Mouse (Mus musculus): ENCODE results near the gene Zfp697.
"Not testable (repeated sequence)": the region's sequence is repeated elsewhere in the genome, so short reads cannot be mapped to it uniquely, and the experiment has no call there.

The Zfp697 gene

DNA sequence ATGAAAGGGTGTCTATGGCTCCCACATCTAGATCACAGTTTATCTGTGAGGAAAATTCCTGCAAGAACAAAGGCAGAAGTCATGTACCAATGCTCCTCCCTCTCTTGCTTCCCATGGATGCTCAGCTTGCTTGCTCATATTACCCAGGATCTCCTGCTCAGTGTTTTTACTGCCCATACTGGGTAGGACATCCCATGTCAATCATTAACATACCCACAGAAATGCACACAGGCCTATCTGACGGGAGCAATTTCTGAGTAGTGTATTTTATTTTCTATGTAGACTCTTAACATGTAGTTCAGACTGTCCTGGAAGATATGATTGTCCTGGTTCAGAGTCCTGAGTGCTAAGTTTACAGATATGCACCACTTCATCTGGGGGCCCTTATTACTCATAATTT, 142.3 kb downstream of the Zfp697 start:
- not testable (repeated sequence) for DNase-seq

DNA sequence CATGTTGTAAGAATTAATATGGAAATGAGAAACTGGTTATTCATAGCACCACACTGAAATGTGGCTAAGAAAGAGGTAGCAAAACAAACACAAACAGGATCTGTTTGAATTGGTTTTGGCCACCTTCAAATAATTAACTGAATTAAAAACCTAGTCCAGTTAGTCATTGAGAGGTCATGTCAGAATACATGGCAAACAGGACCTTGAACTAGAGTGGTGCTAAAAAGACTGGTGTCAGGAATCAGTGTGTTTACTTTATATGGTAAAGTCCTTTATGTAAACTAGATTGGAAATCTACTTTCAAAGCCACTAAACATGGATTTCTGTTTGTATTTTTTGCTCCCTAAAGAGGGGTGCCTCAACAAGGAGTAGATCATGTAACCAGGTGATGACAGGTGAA, 142.7 kb downstream of the Zfp697 start:
- DNase-seq = not testable (repeated sequence)

DNA sequence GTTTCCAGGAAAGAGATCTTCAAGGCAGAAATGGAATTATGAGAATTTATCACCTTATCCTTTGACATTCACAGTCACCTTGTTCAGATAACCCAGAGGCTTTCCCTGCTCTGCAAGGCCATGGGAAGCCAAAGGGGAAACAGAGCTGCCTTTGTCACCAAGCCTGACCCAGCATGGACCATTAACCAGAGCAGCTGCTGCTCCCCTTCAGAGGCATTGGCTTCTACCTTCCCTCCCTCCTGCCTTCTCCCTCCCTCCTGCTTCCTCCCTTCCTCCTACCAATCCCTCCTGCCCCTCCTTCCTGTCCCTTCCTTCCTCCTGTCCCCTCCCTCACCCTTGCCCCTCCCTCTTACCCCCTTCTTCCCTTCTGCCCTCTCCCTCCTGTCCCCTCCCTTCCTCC, 165.4 kb downstream of the Zfp697 start:
- not testable (repeated sequence) for DNase-seq

DNA sequence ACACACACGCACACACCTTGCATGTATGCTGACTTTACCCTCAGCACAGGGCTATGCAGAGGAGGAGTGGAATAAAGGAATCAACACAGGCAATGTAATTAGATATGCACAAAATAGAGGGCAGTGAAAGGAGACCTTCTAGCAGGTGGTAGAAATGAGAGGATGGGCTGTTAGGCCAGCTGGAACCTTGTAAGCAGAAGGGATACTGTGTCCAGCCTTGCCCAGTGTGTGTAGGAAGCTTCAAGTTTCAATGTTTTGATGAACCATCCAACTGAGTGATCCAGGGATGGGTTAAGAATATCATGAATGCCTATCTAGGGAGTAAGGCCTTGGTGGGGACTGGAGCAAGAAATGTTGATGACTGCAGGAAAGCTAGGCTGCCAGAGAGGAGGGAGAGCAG, 166.2 kb downstream of the Zfp697 start:
- DNase-seq = not testable (repeated sequence)

DNA sequence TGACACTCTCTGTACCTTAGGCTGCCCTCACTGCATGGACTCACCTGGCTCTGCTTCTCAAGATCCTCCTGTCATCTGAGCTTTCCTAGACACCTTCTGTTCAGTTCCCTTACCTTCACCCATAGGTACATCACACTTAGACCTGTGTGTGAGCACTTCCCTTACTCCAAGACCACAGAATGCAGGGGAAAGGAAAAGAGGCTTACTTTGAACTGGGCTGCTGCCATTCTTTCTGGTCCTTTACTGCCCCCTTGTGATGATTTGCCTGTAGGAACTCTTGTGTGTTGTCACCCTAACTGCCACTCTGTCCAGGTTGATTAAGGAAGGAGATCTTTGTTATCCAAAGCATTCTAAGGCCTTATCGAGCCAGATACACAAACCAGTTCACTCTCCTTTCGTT, 168.0 kb downstream of the Zfp697 start:
- DNase-seq = not testable (repeated sequence)

DNA sequence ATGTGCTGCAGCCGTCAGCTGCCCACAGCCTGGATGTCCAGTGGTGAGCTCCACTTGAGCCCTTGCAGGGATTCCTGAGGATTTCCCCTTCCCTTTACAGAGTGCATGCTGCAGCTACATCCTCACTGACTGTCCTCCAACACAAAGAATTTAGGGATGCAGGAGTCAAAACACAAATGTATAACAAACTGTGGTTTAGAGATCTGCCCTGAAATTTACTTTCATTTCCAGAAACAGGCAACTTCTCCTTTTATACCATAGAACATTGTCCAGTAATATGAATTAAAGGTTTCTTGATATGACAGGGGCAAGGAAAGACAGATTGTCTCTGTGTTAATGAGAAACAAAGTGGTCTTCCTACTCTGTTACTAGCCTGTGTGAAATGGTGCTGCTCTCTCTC, 168.6 kb downstream of the Zfp697 start:
- not testable (repeated sequence) for DNase-seq

DNA sequence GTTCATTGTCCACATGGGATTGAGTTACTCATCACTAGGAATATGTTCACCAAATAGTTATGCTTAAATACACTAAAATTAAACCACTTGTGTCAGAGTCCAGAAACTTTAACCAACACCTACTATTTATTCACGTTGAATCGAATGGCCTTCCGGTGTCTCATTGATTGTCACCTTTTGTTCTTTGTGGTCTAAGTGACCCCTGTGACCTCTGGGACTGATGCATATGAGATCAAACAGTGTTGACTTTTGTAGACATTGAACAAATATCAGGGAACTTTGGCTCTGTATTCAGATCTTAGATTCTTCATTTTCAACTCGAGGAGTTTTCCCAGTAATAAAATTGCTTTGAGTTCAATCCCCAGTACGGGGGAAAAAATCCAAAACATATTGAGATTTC, 178.4 kb downstream of the Zfp697 start:
- not testable (repeated sequence) for DNase-seq

DNA sequence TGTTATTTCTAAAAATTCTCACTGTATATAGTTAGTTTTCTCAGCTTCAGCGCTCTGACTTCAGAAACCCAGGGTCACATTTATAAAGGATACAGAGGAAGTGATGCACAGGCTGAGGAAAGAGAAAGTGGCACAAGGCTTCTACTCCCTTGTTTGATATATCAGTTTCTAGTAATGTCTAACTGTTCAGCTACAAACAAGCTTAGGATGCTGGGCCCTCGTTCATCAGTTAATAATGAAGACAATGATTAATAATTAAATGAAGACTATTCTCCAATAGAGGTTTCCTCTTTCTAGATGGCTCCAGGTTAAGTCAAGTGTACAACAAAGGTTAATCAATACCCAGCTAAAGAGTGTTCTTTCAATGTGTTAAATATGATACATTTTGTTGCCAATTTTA, 181.6 kb downstream of the Zfp697 start:
- not testable (repeated sequence) for DNase-seq

DNA sequence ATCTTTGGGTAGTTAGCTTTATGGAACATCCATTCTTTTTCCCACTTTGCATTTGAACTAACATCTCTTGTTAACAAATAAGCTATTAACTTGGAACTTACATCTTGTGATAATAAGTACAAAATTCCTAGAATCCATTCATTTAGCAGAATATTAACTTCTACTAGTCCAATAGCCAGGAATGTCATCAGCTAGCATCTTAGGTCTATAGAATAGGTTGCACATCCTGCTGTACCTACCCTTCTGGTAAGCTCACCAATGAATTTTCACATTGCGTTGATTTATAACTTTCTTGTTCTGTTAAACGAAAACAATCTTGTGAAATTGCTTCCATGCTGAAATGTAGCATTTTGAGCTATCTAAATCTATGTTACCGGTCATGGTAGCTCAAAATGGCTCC, 182.6 kb downstream of the Zfp697 start:
- not testable (repeated sequence) for DNase-seq

DNA sequence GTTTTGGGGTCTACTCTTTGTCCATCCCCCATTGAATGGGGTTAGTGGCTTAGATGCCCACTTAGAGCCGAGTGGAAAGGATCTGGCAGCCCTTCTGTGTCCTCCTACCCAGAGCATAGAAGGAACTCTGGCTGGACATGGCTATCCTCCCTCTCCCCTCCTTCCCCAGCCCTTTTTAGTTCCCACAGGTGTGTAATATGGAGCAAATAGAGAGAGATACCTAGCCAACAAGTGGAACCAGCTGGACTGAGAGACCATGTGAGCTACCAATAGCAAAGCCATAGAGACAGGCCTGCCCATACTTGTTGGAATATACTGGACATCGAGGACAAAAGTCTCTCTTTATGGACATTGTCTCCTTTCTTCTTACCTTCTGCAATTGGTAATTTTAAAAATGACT, 185.5 kb downstream of the Zfp697 start:
- DNase-seq = not testable (repeated sequence)

DNA sequence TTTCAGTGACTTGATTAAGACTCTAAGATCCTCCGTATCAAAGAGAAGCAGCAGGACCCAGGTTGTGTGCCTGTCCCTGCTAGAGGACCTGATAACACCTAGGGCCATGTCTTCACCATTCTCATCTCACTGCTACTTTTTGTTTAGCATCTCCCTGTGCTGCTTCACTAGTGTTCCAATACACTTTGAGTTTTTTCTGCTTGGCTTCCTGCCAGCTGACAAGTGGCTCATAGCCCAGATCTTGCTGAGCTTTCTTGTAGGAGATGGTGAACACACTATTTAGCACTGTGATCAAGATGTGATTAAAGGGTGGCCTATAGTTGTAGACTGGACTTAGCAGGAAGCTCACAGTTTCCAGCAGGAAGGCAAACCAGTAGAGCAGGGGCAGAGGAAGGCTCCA, 198.8 kb downstream of the Zfp697 start:
- peak in 1 of 2 experiments; percentile 1 for DNase-seq

DNA sequence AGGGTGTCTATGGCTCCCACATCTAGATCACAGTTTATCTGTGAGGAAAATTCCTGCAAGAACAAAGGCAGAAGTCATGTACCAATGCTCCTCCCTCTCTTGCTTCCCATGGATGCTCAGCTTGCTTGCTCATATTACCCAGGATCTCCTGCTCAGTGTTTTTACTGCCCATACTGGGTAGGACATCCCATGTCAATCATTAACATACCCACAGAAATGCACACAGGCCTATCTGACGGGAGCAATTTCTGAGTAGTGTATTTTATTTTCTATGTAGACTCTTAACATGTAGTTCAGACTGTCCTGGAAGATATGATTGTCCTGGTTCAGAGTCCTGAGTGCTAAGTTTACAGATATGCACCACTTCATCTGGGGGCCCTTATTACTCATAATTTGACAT, 199.9 kb downstream of the Zfp697 start:
- not testable (repeated sequence) for DNase-seq

DNA sequence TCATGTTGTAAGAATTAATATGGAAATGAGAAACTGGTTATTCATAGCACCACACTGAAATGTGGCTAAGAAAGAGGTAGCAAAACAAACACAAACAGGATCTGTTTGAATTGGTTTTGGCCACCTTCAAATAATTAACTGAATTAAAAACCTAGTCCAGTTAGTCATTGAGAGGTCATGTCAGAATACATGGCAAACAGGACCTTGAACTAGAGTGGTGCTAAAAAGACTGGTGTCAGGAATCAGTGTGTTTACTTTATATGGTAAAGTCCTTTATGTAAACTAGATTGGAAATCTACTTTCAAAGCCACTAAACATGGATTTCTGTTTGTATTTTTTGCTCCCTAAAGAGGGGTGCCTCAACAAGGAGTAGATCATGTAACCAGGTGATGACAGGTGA, 200.4 kb downstream of the Zfp697 start:
- not testable (repeated sequence) for DNase-seq

DNA sequence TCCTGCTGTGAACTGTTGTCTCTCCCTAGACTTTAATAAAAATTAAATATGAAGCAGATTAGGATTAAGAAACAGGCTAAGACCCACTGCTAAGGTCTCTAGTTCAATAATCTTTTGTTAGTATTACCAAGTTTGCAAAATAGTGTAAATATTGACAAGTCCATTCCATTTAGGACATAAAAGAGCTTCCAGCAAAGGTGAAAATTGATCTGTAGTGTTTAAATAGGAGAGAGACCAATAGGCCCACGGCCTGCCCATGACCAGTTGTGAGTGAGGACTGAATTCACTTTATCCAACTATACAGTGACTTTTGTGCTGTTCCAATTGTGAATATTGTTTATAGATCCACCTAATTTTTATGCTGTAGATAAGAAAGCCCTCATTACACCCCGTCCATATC, 205.5 kb downstream of the Zfp697 start:
- no peak for DNase-seq

DNA sequence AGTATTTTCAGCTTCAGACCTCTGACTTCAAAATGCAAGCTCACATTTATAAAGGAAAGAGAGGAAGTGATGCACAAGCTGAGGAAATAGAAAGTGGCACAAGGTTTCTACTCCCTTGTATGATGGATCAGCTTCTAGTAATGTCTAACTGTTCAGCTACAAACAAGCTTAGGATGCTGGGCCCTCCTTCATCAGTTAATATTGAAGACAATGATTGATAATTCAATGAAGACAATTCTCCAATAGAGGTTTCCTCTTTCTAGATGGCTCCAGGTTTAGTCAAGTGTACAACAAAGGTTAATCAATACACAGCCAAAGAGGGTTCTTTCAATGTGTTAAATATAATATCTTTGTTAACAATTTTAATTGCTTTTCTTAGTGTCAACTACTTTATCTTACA, 206.4 kb downstream of the Zfp697 start, which contains the start of gene Gm10681:
Gene Gm10681 (minus strand): TSS at position 101 of the 400 bp plus-strand sequence.
- DNase-seq = no peak

DNA sequence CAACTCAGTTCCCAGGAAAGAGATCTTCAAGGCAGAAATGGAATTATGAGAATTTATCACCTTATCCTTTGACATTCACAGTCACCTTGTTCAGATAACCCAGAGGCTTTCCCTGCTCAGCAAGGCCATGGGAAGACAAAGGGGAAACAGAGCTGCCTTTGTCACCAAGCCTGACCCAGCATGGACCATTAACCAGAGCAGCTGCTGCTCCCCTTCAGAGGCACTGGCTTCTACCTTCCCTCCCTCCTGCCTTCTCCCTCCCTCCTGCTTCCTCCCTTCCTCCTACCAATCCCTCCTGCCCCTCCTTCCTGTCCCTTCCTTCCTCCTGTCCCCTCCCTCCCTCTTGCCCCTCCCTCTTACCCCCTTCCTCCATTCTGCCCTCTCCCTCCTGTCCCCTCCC, 231.3 kb downstream of the Zfp697 start:
- not testable (repeated sequence) for DNase-seq

DNA sequence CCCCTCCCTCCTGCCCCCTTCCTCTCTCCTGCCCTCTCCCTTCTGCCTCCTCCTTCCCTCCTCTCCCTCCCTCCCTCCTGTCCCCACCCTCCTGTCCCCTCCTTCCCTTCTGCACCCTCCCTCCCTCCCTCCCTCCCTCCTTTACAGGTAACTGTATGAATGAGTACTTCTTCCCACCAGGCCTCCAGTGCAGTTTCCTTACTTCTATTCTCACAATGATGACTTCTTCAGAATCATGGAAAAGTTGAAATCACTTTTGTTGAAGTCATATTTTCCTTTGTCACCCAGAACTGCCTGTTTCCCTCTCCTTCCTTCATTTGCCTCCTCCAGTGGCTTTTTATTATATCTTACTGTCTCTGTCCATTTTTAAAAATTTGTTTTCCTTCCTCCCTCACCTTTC, 231.7 kb downstream of the Zfp697 start:
- DNase-seq = no peak

DNA sequence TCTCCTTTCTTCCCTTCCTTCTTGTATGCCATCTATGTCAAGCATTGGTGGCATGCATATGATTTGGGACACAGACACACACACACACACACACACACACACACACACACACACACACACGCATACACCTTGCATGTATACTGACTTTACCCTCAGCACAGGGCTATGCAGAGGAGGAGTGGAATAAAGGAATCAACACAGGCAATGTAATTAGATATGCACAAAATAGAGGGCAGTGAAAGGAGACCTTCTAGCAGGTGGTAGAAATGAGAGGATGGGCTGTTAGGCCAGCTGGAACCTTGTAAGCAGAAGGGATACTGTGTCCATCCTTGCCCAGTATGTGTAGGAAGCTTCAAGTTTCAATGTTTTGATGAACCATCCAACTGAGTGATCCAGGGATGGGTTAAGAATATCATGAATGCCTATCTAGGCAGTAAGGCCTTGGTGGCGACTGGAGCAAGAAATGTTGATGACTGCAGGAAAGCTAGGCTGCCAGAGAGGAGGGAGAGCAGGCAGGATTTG, 232.2 kb downstream of the Zfp697 start:
- not testable (repeated sequence) for DNase-seq

DNA sequence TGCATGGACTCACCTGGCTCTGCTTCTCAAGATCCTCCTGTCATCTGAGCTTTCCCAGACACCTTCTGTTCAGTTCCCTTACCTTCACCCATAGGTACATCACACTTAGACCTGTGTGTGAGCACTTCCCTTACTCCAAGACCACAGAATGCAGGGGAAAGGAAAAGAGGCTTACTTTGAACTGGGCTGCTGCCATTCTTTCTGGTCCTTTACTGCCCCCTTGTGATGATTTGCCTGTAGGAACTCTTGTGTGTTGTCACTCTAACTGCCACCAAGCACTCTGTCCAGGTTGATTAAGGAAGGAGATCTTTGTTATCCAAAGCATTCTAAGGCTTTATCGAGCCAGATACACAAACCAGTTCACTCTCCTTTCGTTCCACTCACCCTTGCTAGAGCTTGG, 234.0 kb downstream of the Zfp697 start:
- not testable (repeated sequence) for DNase-seq

DNA sequence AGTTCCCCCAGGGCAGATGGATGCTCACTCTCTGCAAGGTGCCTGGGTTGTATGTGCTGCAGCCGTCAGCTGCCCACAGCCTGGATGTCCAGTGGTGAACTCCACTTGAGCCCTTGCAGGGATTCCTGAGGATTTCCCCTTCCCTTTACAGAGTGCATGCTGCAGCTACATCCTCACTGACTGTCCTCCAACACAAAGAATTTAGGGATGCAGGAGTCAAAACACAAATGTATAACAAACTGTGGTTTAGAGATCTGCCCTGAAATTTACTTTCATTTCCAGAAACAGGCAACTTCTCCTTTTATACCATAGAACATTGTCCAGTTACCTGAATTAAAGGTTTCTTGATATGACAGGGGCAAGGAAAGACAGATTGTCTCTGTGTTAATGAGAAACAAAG, 234.5 kb downstream of the Zfp697 start:
- not testable (repeated sequence) for DNase-seq

DNA sequence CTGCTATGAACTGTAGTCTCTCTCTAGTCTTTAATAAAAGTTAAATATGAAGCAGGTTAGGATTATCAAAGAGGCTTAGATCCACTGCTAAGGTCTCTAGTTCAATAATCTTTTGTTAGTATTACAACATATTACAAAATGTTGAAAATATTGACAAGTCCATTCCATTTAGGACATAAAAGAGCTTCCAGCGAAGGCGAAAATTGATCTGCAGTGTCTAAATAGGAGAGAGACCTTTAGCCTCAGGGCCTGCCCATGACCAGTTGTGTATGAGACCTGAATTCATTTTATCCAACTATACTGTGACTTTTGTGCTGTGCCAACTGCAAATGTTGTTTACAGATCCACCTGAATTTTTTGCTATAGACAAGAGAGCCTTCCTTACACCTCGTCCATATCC, 247.4 kb downstream of the Zfp697 start:
- no peak for DNase-seq

DNA sequence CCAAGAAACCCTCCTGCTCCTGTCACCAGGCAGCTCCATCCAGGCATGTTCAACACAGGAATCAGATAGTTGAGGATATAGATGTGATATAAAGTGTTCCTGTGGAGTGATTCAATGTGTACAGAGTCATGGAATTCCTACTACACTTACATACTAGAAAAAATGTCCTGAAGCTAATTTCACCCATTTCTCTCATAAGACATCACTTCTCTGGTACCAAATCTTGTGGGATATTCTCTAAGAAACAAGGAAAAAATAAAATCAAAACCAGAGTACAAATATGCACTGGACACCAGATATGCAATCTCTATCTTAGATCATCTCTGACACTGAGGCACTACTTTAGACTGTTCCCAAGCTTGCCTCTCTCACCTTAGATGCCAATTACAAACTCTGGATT, 247.9 kb downstream of the Zfp697 start, which contains the start of gene Hsd3b5:
Gene Hsd3b5 (minus strand): TSS at position 101 of the 400 bp plus-strand sequence.
- DNase-seq = no peak

DNA sequence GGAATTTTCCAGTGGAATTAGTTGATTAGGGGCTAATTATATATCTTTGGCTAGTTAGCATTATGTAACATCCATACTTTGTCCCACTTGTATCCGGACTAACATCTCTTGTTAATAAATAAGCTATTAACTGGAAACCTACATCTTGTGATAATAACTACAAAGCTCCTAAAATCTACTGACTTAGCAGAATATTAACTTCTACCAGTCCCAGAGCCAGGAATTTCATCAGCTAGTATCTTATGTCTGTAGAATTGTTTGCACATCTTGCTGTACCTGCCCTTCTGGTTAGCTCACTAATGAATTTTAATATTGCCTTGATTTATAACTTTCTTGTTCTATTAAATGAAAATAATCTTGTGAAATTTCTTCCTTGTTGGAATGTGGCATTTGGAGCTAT, 252.9 kb downstream of the Zfp697 start:
- no peak for DNase-seq

DNA sequence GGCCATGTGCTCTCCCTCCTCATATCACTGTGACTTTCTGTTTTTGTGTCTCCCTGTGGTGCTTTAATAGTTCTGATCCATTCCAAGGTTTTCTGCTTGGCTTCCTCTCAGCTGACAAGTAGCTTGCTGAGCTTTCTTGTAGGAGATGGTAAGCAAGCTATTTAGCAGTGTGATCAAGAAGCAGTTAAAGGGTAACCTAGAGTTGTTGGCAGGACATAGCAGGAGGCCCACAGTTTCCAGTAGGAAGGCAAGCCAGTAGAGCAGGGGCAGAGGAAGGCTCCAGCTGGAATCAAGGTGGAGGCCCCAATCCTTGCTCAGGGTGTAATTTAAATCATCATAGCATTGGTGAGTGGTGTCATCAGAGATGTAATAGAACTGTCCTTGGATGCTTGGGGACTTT, 298.5 kb downstream of the Zfp697 start:
- DNase-seq = no peak

DNA sequence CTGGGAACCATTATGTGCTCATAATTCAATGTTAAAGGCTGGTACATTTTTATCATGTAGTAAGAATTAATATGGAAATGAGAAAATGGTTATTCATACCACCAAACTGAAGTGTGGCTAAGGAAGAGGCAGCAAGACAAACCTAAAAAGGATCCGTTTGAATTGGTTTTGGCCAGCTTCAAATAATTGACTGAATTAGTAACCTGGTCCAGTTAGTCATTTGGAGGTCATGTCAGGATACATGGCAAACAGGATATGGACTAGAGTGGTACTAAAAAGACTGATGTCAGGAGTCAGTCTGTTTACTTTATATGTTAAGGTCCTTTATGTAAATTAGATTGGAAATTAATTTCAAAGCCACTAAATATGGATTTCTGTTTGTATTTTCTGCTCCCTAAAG, 300.1 kb downstream of the Zfp697 start:
- no peak for DNase-seq
